Mouse (Mus musculus): ENCODE results near the gene Ucn2. TPM values are rescaled to one million over a fixed set of nuclear protein-coding genes. Genes with fewer than 3 reads are reported as not detected.

Ucn2 gene
- polyA plus RNA-seq, 1 experiment = not detected

DNA sequence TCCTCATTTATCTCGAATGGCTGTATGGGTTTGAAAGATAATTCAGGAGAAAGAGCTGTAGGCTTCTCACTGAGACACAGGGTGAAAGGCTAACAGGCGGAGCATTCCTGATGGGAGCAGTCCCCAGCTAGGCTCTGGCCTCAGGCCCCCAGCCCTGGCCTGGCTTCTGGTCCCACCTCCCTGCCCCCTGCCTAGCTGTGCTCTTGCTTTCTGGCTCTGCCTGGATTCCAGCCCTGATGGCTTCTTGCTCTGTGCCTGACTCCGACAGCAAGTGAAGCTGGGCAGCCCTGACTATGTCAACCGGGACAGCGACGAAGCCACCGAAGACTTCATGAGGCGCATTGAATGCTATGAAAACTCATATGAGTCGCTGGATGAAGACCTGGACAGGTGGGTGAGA is 22.3 kb downstream of the Ucn2 start:
- no peaks in the 10 kb centered on the region for H3K9me3 ChIP-seq (replicated peaks; ENCODE audit: control insufficient read depth, insufficient read depth, low read length, poor library complexity, severe bottlenecking)
- no peak overlapping the region for H3K9ac ChIP-seq (ENCODE audit: low read depth, poor library complexity, severe bottlenecking)
- no peak for TF ChIP-seq CTCF (IDR thresholded peaks at IDR 0.05; ENCODE audit: low read depth, low read length)
- no peak for TF ChIP-seq POLR2A (IDR thresholded peaks at IDR 0.05; ENCODE audit: insufficient read depth, low read length)
- H3K27ac ChIP-seq (ENCODE audit: insufficient read depth, low read length) = no peak overlapping the region
- no peak overlapping the region for H3K4me3 ChIP-seq (ENCODE audit: low read depth, low read length)
- H3K36me3 ChIP-seq (ENCODE audit: control insufficient read depth, insufficient read depth, low read length, poor library complexity, severe bottlenecking) = no peaks in the 10 kb centered on the region
- H3K4me1 ChIP-seq (ENCODE audit: control insufficient read depth, insufficient read depth, low read length) = no peaks in the 10 kb centered on the region
- no peaks in the 10 kb centered on the region for H3K27me3 ChIP-seq (ENCODE audit: control insufficient read depth, insufficient read depth, low read length, poor library complexity, severe bottlenecking)

DNA sequence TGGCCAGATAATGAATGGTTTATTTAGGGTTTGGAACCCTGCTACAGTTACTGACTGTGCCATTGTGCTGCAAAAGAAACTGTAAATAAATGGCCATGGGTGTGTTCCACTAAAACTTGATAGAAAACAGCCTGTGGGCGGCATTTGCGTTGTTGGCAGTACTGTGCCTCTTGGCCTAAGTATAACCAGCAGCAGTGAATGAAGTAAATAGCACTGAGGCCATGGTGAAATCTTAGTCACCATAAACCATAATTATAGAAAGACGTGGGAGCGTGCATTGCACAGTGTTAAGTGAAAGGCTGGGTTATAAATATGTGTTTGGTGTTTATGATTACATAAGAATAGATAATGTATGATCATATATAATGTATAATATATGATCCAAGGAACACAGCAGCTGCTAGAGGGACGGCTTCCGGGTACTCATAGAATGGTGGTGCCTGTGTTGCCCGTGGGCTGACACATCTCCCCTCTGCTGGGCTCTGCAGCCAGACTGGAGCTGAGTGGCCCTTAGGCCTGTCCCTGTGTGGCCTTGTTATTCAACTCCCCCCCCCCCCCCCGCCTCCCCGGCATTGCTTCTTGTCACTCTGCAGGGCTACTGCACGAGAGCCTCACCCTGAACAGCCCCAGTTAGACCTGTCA is 23.3 kb downstream of the Ucn2 start:
- no peaks in the 10 kb centered on the region for H3K36me3 ChIP-seq (ENCODE audit: control insufficient read depth, insufficient read depth, low read length, poor library complexity, severe bottlenecking)
- H3K4me1 ChIP-seq (ENCODE audit: control insufficient read depth, insufficient read depth, low read length) = no peaks in the 10 kb centered on the region
- H3K27ac ChIP-seq (ENCODE audit: insufficient read depth, low read length) = no peak overlapping the region
- H3K4me3 ChIP-seq (ENCODE audit: low read depth, low read length) = no peak overlapping the region
- TF ChIP-seq CTCF (IDR thresholded peaks at IDR 0.05; ENCODE audit: low read depth, low read length) (no peak), POLR2A (IDR thresholded peaks at IDR 0.05; ENCODE audit: insufficient read depth, low read length) (no peak), EP300 (IDR thresholded peaks at IDR 0.05; ENCODE audit: insufficient read depth, low read depth, low read length) (no peak)
- no peaks in the 10 kb centered on the region for H3K9me3 ChIP-seq (replicated peaks; ENCODE audit: control insufficient read depth, insufficient read depth, low read length, poor library complexity, severe bottlenecking)
- H3K27me3 ChIP-seq (ENCODE audit: control insufficient read depth, insufficient read depth, low read length, poor library complexity, severe bottlenecking) = no peaks in the 10 kb centered on the region
- H3K9ac ChIP-seq (ENCODE audit: low read depth, poor library complexity, severe bottlenecking) = no peak overlapping the region

DNA sequence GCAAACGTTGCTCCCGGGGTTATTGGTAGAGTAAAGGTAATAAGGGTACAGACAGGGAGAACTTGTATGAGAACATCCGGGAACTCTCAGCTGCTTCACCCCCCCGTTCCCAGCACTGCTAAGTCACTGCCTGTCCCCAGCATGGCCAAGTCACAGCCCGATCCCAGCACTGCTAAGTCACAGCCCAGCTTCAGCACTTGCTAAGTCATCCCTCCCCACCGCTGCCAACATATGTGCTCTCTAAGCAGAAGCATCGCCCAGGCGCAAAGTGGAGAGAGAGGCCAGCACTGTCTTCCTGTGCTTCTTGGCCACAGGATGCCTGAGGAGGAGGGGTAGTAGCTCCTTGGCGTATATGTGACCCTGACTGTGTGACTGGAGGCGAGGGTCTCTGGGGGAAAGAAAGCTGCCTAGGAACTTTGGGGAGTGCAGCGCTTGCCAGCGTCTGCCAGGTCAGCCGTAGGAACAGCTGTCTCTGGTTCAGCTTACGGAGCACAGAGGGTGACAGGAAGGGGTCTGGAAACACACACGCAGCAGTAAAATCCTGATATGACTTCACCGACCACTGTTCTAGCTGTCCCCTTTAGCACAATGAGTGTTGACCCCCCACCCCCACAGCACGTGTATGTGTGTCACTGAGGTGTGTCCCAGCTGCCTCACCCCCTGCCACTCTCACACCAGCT is 24.0 kb downstream of the Ucn2 start:
- no peaks in the 10 kb centered on the region for H3K4me1 ChIP-seq (ENCODE audit: control insufficient read depth, insufficient read depth, low read length)
- no peaks in the 10 kb centered on the region for H3K9me3 ChIP-seq (replicated peaks; ENCODE audit: control insufficient read depth, insufficient read depth, low read length, poor library complexity, severe bottlenecking)
- TF ChIP-seq CTCF (IDR thresholded peaks at IDR 0.05; ENCODE audit: low read depth, low read length) (no peak), POLR2A (IDR thresholded peaks at IDR 0.05; ENCODE audit: insufficient read depth, low read length) (no peak), EP300 (IDR thresholded peaks at IDR 0.05; ENCODE audit: insufficient read depth, low read depth, low read length) (no peak)
- H3K27me3 ChIP-seq (ENCODE audit: control insufficient read depth, insufficient read depth, low read length, poor library complexity, severe bottlenecking) = no peaks in the 10 kb centered on the region
- H3K27ac ChIP-seq (ENCODE audit: insufficient read depth, low read length) = no peak overlapping the region
- no peak overlapping the region for H3K9ac ChIP-seq (ENCODE audit: low read depth, poor library complexity, severe bottlenecking)
- H3K36me3 ChIP-seq (ENCODE audit: control insufficient read depth, insufficient read depth, low read length, poor library complexity, severe bottlenecking) = no peaks in the 10 kb centered on the region
- H3K4me3 ChIP-seq (ENCODE audit: low read depth, low read length) = no peak overlapping the region

DNA sequence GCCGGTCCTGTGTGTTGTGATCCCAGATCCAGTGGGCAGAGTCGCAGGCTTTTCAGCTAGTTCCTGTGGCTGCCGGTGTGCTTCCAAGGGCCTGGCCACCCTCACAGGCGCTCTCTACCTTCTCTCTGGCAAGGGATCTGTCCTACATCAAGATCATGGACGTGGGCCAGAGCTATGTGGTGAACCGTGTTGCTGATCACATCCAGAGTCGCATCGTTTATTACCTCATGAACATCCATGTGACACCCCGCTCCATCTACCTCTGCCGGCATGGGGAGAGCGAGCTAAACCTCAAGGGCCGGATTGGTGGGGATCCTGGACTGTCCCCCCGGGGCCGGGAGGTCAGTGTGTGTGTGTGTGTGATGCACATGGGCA is 24.5 kb downstream of the Ucn2 start:
- Histone ChIP-seq H3K27me3 (ENCODE audit: control insufficient read depth, insufficient read depth, low read length, poor library complexity, severe bottlenecking) (no peaks in the 10 kb centered on the region), H3K4me3 (ENCODE audit: low read depth, low read length) (no peak overlapping the region), H3K9ac (ENCODE audit: low read depth, poor library complexity, severe bottlenecking) (no peak overlapping the region), H3K9me3 (replicated peaks; ENCODE audit: control insufficient read depth, insufficient read depth, low read length, poor library complexity, severe bottlenecking) (no peaks in the 10 kb centered on the region), H3K27ac (ENCODE audit: insufficient read depth, low read length) (no peak overlapping the region), H3K4me1 (ENCODE audit: control insufficient read depth, insufficient read depth, low read length) (no peaks in the 10 kb centered on the region), H3K36me3 (ENCODE audit: control insufficient read depth, insufficient read depth, low read length, poor library complexity, severe bottlenecking) (no peaks in the 10 kb centered on the region)
- TF ChIP-seq EP300 (IDR thresholded peaks at IDR 0.05; ENCODE audit: insufficient read depth, low read depth, low read length) = no peak
- TF ChIP-seq POLR2A (IDR thresholded peaks at IDR 0.05; ENCODE audit: insufficient read depth, low read length) = no peak
- no peak for TF ChIP-seq CTCF (IDR thresholded peaks at IDR 0.05; ENCODE audit: low read depth, low read length)

DNA sequence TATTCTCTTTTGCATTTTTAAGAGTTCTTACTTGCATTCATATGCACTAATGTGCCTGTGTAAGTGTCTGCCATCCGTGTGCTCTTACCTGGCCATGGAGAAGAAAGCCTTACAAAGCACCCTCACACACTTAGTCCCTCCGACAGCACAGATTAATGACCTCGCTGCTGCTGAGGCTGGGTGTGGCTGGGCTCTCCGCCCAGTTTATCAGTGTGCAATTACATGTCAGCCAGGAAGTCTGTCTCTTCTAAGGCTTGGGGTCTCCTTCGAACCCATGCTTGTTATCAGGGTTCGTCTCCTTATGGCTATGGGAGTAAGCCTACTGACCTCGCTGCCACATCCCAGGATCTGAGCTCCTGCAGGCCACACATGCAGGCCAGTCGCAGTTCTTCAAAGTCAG is 29.6 kb downstream of the Ucn2 start:
- no peaks in the 10 kb centered on the region for H3K4me1 ChIP-seq (ENCODE audit: control insufficient read depth, insufficient read depth, low read length)
- H3K9me3 ChIP-seq (replicated peaks; ENCODE audit: control insufficient read depth, insufficient read depth, low read length, poor library complexity, severe bottlenecking) = no peaks in the 10 kb centered on the region
- TF ChIP-seq EP300 (IDR thresholded peaks at IDR 0.05; ENCODE audit: insufficient read depth, low read depth, low read length) (no peak), POLR2A (IDR thresholded peaks at IDR 0.05; ENCODE audit: insufficient read depth, low read length) (no peak), CTCF (IDR thresholded peaks at IDR 0.05; ENCODE audit: low read depth, low read length) (no peak)
- H3K27ac ChIP-seq (ENCODE audit: insufficient read depth, low read length) = no peak overlapping the region
- no peaks in the 10 kb centered on the region for H3K36me3 ChIP-seq (ENCODE audit: control insufficient read depth, insufficient read depth, low read length, poor library complexity, severe bottlenecking)
- H3K27me3 ChIP-seq (ENCODE audit: control insufficient read depth, insufficient read depth, low read length, poor library complexity, severe bottlenecking) = no peaks in the 10 kb centered on the region
- no peak overlapping the region for H3K4me3 ChIP-seq (ENCODE audit: low read depth, low read length)
- H3K9ac ChIP-seq (ENCODE audit: low read depth, poor library complexity, severe bottlenecking) = no peak overlapping the region

DNA sequence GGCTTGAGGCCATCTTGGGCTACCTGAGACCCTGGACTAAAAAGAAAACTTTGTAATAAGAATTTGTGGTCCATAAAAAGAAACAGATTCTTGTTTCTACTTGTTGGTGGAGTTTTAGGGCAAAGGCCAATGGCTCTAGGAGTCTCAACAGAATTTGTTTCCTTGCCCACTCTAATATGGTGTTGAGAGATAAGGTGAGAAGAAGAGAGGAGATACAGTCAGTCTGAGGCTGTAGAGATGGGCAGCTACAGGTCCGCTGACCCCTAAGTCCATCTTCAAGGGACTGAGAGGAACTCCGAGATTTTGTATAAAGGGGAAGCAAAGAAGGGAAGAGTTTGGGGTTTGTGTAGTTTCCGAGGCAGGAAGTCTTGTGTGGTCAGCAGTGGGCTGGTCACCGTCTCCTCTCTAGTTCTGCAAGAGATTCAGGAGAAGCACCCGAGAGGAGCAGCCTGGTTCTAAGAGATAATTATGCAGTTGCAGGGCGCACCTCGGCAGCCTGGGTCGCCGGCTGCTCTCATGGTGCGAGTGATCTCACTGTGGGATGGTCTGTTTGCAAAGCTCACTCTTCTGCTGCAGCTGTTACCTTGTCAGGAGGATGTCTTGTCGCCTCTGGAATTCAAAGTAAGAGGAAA is 31.3 kb downstream of the Ucn2 start:
- H3K27ac ChIP-seq (ENCODE audit: insufficient read depth, low read length) = no peak overlapping the region
- no peak overlapping the region for H3K4me3 ChIP-seq (ENCODE audit: low read depth, low read length)
- H3K9ac ChIP-seq (ENCODE audit: low read depth, poor library complexity, severe bottlenecking) = no peak overlapping the region
- no peaks in the 10 kb centered on the region for H3K27me3 ChIP-seq (ENCODE audit: control insufficient read depth, insufficient read depth, low read length, poor library complexity, severe bottlenecking)
- no peaks in the 10 kb centered on the region for H3K9me3 ChIP-seq (replicated peaks; ENCODE audit: control insufficient read depth, insufficient read depth, low read length, poor library complexity, severe bottlenecking)
- no peaks in the 10 kb centered on the region for H3K4me1 ChIP-seq (ENCODE audit: control insufficient read depth, insufficient read depth, low read length)
- no peaks in the 10 kb centered on the region for H3K36me3 ChIP-seq (ENCODE audit: control insufficient read depth, insufficient read depth, low read length, poor library complexity, severe bottlenecking)
- TF ChIP-seq CTCF (IDR thresholded peaks at IDR 0.05; ENCODE audit: low read depth, low read length) (no peak), EP300 (IDR thresholded peaks at IDR 0.05; ENCODE audit: insufficient read depth, low read depth, low read length) (no peak), POLR2A (IDR thresholded peaks at IDR 0.05; ENCODE audit: insufficient read depth, low read length) (no peak)

All from ES-Bruce4 (cell line).